Mouse (Mus musculus) testis, adult 10 weeks (tissue): ENCODE results near the gene Iqcj. TPM values are rescaled to one million over a fixed set of nuclear protein-coding genes. Genes with fewer than 3 reads are reported as not detected.

Experiments used
- polyA plus RNA-seq: library from polyadenylated mRNA; stranded (reverse); fragments of 350-450 nt; fragmentation: Illumina TruSeq; extraction: RNeasy Lipid Tissue Mini Kit (QIAGEN cat#74804); gene quantifications from one replicate; pipeline ENCODE4 v1.2.3, GENCODE M21; 2014; ENCODE audit warnings: low read depth, low replicate concordance

Iqcj gene
- 0.21 TPM for polyA plus RNA-seq

DNA sequence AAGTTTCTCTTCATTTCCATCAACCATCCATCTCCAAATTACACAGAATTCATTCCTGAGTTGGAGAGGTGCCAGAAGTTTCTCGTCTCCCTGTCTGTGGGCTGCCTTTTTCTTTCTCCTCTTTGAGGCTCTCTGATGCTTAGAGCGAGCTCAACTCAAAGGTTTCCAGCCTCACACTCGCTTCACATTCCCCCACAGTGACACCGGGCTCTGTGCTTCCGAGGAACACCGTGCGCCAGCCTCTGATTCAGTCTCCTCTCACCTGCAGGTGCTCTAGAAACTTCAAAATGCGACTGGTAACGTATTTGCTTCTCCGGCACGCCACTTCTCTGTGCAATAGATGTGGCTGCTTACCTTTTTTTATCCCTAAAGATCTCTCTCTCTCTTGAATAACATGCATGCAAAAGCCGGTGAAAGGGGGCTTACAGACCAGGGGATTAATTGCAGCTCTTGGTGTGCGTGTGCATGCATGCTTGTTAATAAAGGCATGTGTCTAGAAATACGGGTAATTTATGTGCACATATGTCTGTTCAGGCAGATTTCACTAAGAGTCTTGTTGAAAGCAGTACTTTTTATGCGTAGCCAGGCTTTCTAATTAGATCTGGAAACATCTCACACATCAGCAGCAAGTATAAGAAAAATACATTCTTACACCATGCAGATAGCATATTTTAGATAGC is at the start of gene Iqcj, which contains the start of gene Iqschfp:
Gene Iqcj (plus strand): TSS at position 195 of the 680 bp plus-strand sequence.
Gene Iqschfp (plus strand): TSS at position 207 of the 680 bp plus-strand sequence.

DNA sequence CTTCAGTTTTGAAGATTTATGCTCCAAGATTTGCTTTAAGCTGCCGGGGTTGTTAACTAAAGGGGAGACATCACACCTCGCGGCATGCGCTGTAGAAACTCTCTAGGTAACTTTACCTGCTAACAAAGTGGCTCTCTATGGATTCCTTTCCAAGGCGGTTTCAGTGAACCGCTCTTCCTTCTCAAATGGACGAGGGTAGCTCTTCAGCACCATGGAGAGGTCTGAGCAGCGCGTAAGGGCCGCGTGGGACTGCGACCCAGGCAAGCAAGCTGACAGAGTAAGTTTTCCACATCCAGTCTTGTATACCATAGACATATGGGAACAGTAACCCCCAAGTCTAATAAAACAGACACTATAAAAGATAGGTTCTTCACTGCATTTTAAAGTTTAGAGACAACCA is 172.7 kb downstream of the Iqcj start, which contains the start of gene Schip1:
Gene Schip1 (plus strand): TSS at position 72 of the 400 bp plus-strand sequence.

Other genes starting within 250 kb of the Iqcj start
- gene Iqschfp, start within 50 bp of the Iqcj start, polyA plus RNA-seq, result not detected
- gene Schip1, start 172.6 kb downstream of the Iqcj start, polyA plus RNA-seq, result 6.8 TPM